Mouse (Mus musculus) stomach, postnatal 0 days (tissue): Measurements from ENCODE around the gene Gm11549. TPM values are rescaled to one million over a fixed set of nuclear protein-coding genes. Genes with fewer than 3 reads are reported as not detected.
A peak's percentile ranks its signal among the peaks of the same experiment; 100 is the strongest.

Experiments used
- ATAC-seq: fragments of 200-750 bp; cut with Nextera tagmentation; 2 replicates; pipeline ENCODE4 v1.8.0; 2017; ENCODE audit not compliant: low FRiP score, low TSS enrichment
- DNase-seq: peaks from one replicate; pipeline ENCODE4 v3.0.0-alpha.2; 2016; ENCODE audit warnings: low spot score
- H3K27ac ChIP-seq: fragments of 300-500 bp; sonication (generic); replicated peaks from 2 replicates; pipeline ENCODE4 v1.5.1; 2014; ENCODE audit warnings: mild to moderate bottlenecking, control low read depth
- H3K27me3 ChIP-seq: fragments of 300-500 bp; sonication (generic); 2 replicates; pipeline ENCODE4 v1.6.1; 2014; ENCODE audit warnings: low read length; ENCODE audit not compliant: control insufficient read depth, insufficient read depth
- H3K36me3 ChIP-seq: fragments of 300-500 bp; sonication (generic); 2 replicates; pipeline ENCODE4 v1.6.1; 2014; ENCODE audit warnings: low read length, mixed read lengths; ENCODE audit not compliant: control insufficient read depth, insufficient read depth
- H3K4me1 ChIP-seq: fragments of 300-500 bp; sonication (generic); replicated peaks from 2 replicates; pipeline ENCODE4 v1.6.1; 2014; ENCODE audit warnings: antibody characterized with exemption; ENCODE audit not compliant: control insufficient read depth, insufficient read depth
- H3K4me2 ChIP-seq: fragments of 300-500 bp; sonication (generic); replicated peaks from 2 replicates; pipeline ENCODE4 v1.6.1; 2014; ENCODE audit warnings: low read depth, mild to moderate bottlenecking, control low read depth, moderate library complexity
- H3K4me3 ChIP-seq: fragments of 300-500 bp; sonication (generic); 2 replicates; pipeline ENCODE4 v1.5.1; 2014; ENCODE audit warnings: low read depth, low read length, control low read depth
- H3K9ac ChIP-seq: fragments of 300-500 bp; sonication (generic); 2 replicates; pipeline ENCODE4 v1.6.1; 2014; ENCODE audit warnings: mild to moderate bottlenecking, low read length, control low read depth, mixed read lengths
- H3K9me3 ChIP-seq: fragments of 300-500 bp; sonication (generic); 2 replicates; pipeline ENCODE4 v1.6.1; 2016; ENCODE audit warnings: low read length; ENCODE audit not compliant: control insufficient read depth
- CTCF ChIP-seq: IDR thresholded peaks from 2 replicates; pipeline ENCODE4 v1.5.1; 2016; ENCODE audit warnings: antibody characterized with exemption, low read depth, mild to moderate bottlenecking, moderate library complexity
- EP300 ChIP-seq: optimal IDR thresholded peaks from 2 replicates; pipeline ENCODE3; 2016; ENCODE audit warnings: antibody characterized with exemption
- WGBS: fragments of 180-500 bp; shearing (Covaris S2); extraction: QIAGEN DNeasy Blood & Tissue Kit; methylation state at CpG from one replicate; pipeline ENCODE4 v1.1.7; 2014; 5-methylcytosine and 5-hydroxymethylcytosine counted together
- polyA plus RNA-seq: library from polyadenylated mRNA; unstranded; fragments of >200 nt; fragmentation: Nextera tagmentation; extraction: Ambion mirVana; gene quantifications from 2 replicates; pipeline ENCODE4 v1.2.1, GENCODE M21; 2015

The Gm11549 gene
- polyA plus RNA-seq, 1 experiment from 2014 or later: 0.33 TPM

DNA sequence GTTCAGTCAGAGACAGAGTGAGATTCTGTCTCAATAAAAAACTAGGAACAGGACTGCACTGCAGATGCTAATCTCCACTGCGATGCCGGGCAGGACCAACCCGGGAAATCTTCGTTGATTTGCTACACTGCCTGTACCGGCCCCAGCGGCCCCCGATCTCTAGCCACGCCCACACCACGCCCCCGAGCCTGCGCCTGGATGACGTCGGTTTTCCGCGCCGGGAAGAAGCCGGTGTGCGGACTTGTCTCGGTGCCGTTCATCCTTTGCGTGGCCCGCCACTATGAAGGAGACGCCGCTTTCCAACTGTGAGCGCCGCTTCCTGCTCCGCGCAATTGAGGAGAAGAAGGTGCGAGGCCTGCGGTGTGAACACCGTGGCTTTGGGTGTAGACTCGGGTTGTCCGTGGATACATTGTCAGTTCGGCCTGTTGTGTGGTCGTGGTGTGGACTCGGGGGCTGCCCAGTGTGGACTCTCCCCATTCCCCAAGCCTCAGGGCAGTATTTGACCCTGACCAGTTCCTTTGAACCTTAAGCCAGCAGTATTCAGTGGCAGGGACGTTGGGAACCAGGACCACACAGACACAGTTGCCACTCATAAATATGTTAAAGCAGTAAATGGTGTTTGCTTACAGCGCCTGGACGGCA, 30.9 kb upstream of the Gm11549 start, which contains the start of gene Exosc9:
Gene Exosc9 (plus strand): TSS at position 201 of the 642 bp plus-strand sequence.
- H3K4me2 ChIP-seq: peak within 1 kb of the TSS; percentile 85
- H3K4me3 ChIP-seq: peak within 1 kb of the TSS; percentile 83
- H3K27me3 ChIP-seq: no peaks in the 10 kb centered on the region
- H3K9me3 ChIP-seq: no peaks in the 10 kb centered on the region
- ATAC-seq (peak; percentile 93), DNase-seq (peak; percentile 94)
- TF ChIP-seq CTCF (no peak), EP300 (no peak)
- peaks cover 16% of the 10 kb centered on the region; the same call in 1 of the 2 replicates for H3K36me3 ChIP-seq
- under 1% methylated on average over 39 of the region's 39 CpGs for WGBS
- peak within 1 kb of the TSS; percentile 78 for H3K9ac ChIP-seq
- H3K27ac ChIP-seq: peak within 1 kb of the TSS; percentile 53; the same call in 1 of the 2 replicates
- H3K4me1 ChIP-seq: no peaks in the 10 kb centered on the region

DNA sequence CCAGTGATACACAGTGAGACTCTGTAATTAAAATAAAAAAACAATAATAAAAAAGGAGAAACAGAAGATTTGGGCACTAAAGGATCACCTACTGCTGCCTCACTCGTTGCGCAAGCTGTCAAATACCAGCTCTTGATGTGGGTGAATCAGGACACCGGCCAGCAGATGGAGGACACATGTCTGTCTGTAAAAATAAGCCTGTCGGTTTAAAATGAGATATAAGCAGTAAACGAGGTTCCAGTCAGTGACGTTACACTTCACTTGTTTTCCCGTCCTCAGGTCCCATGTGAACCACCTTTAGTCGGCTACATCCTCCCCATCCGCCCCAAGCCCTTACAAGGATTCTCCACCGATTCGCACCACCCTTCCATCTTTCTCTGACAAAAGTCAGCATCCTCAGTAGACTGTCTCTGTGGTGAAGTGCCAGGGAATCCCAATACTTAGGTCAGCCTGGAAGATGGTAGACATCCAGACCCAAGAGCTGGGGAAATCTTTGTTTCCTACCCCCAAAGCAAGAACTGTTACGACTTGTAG, 30.3 kb upstream of the Gm11549 start:
- H3K27ac ChIP-seq: peak overlapping the region; percentile 20; the same call in 1 of the 2 replicates
- ATAC-seq: no peak; the same call in none of the 2 replicates
- 15% methylated on average over 12 of the region's 12 CpGs for WGBS

DNA sequence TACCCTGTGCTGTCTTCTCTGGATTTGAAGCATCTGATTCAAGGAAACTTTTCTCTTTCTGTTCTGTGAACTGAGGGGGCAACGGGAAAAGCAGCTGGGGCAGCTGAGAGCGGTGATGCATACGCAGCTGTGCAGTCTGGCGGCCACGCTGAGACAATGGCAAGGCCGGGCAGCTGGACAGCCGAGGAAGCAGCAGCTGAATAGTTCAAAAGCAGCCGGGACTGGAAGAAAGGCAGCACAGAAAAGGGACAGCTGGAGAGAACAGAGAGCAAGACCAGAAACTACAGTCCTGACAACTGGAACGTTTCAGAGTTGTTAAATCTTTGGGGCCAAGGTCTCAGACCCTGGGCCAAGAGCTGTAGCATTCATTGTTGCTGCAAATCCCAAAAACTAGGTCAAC, 29.7 kb upstream of the Gm11549 start:
- 42% methylated on average over 9 of the region's 9 CpGs for WGBS

More for the DNA sequence above, 30.3 kb upstream of the Gm11549 start:
- DNase-seq: no peak
- peaks cover 14% of the 10 kb centered on the region; the same call in 1 of the 2 replicates for H3K36me3 ChIP-seq
- peak overlapping the region; percentile 83 for H3K4me3 ChIP-seq
- peak overlapping the region; percentile 85 for H3K4me2 ChIP-seq
- no peak for TF ChIP-seq EP300
- no peak for TF ChIP-seq CTCF
- H3K9me3 ChIP-seq: no peaks in the 10 kb centered on the region
- H3K27me3 ChIP-seq: no peaks in the 10 kb centered on the region
- peak overlapping the region; percentile 78 for H3K9ac ChIP-seq
- no peaks in the 10 kb centered on the region for H3K4me1 ChIP-seq

DNA sequence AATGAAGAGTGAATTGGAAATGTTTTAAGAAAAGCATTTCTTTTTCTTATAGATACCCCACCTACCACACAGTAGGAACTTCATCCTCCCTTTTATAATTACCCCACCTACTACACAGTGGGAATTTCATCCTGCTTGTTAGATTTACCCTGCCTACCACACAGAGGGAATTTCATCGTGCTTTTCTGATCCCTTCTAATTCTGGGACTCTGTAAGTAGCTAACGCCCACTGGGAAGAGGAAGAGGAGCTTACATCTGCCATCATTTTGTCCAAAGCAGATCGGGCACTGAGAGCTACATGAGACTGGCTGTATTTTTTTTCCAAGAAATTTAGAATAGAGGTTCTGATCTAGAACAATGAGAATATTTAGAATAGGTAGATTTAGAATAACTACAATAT, 23.3 kb upstream of the Gm11549 start:
- H3K4me3 ChIP-seq: no peak overlapping the region
- H3K4me2 ChIP-seq: no peak overlapping the region
- DNase-seq: no peak
- no peak overlapping the region for H3K27ac ChIP-seq
- 74% methylated on average over 3 of the region's 3 CpGs for WGBS
- TF ChIP-seq CTCF (no peak), EP300 (no peak)
- no peaks in the 10 kb centered on the region for H3K27me3 ChIP-seq
- no peaks in the 10 kb centered on the region for H3K9me3 ChIP-seq
- H3K36me3 ChIP-seq: no peaks in the 10 kb centered on the region
- H3K9ac ChIP-seq: no peak overlapping the region
- H3K4me1 ChIP-seq: no peaks in the 10 kb centered on the region
- ATAC-seq: no peak

More for the DNA sequence above, 29.7 kb upstream of the Gm11549 start:
- TF ChIP-seq CTCF (no peak), EP300 (no peak)
- Histone ChIP-seq H3K36me3 (peaks cover 14% of the 10 kb centered on the region; the same call in 1 of the 2 replicates), H3K4me2 (peak overlapping the region; percentile 85), H3K4me3 (no peak overlapping the region), H3K9me3 (no peaks in the 10 kb centered on the region), H3K4me1 (no peaks in the 10 kb centered on the region), H3K27me3 (no peaks in the 10 kb centered on the region), H3K9ac (no peak overlapping the region), H3K27ac (no peak overlapping the region)
- DNase-seq (peak; percentile 24), ATAC-seq (peak; percentile 4; the same call in 1 of the 2 replicates)

DNA sequence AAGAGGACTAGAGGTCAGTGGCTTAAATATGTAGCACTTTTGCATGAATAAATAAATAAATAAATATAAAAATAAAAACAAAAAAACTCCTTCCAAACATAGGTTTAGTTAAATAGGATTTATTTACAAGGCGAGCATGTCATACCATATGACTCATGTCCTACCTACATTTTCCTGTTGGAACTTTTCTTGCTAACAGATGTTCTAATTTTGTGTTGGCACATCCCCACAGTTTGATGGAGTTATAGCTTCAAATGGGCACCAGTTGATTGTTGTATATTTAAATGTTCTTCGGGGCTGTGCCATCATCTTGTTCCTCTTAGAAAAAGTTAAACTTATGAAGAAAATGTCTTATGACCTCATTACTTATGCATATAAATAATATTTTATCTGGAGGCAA, 19.8 kb upstream of the Gm11549 start:
- Histone ChIP-seq H3K27me3 (no peaks in the 10 kb centered on the region), H3K9ac (no peak overlapping the region), H3K4me3 (no peak overlapping the region), H3K27ac (no peak overlapping the region), H3K4me1 (no peaks in the 10 kb centered on the region), H3K4me2 (no peak overlapping the region), H3K36me3 (no peaks in the 10 kb centered on the region), H3K9me3 (no peaks in the 10 kb centered on the region)
- no peak for TF ChIP-seq EP300
- 91% methylated on average over 2 of the region's 2 CpGs for WGBS
- ATAC-seq: no peak
- no peak for DNase-seq

DNA sequence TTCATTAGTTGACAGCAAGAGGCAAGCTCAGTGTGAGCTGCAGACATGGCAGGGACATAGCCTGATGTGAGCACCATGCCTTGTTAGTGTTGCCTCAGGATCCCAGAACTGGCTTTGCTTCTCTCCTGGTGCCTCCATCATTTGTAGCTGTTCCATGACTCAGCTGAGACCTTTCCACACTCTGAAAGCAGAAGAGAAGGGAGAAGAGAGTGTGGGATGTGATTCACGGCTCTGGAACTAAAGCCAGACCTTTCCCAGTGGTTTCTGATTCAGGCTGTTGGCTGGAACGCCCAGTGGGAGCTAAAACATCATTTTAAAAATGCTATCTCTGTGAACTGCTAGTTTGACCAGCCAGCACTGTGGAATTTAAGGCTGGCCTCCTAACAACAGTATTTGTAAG, 19.1 kb upstream of the Gm11549 start:
- Histone ChIP-seq H3K9me3 (no peaks in the 10 kb centered on the region), H3K36me3 (no peaks in the 10 kb centered on the region), H3K4me3 (no peak overlapping the region), H3K9ac (no peak overlapping the region), H3K27me3 (no peaks in the 10 kb centered on the region), H3K27ac (no peak overlapping the region), H3K4me2 (no peak overlapping the region), H3K4me1 (no peaks in the 10 kb centered on the region)
- TF ChIP-seq EP300: no peak
- no peak for TF ChIP-seq CTCF
- DNase-seq (no peak), ATAC-seq (0 out of 2 replicates have a peak, but pooled peaks have one; percentile 24)
- WGBS: 40% methylated on average over 2 of the region's 2 CpGs
